Mouse (Mus musculus): ENCODE measurements at regions not wholly inside any gene's neighbourhood (a gene's known extent, or its start where the extent isn't known, plus 50 kb on each side); places are given as distances from the start of the nearest gene placed in this dataset.
"Not testable (repeated sequence)": the region's sequence is repeated elsewhere in the genome, so short reads cannot be mapped to it uniquely, and the experiment has no call there.

DNA sequence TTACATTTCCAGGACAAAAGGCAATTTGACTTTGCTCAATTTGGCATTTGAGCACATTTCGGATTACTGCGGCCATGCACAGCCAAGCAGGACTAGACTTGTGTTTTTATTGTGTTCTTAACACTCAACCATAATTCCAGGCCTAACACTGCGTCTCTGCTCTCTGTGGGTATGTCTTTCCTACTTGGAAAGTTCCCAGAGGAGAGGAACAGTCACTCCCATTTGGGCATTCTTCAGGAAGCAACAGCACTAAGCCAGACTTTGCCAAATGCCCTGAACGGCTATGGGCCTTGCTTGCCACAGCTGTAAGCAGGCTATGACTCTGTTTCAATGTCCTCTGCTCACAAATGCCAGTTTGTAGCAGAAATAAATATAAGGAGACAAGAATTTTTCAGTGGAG, 56.5 kb upstream of the Pdk3 start:
- DNase-seq (ENCODE audit: low spot score), result no peak

DNA sequence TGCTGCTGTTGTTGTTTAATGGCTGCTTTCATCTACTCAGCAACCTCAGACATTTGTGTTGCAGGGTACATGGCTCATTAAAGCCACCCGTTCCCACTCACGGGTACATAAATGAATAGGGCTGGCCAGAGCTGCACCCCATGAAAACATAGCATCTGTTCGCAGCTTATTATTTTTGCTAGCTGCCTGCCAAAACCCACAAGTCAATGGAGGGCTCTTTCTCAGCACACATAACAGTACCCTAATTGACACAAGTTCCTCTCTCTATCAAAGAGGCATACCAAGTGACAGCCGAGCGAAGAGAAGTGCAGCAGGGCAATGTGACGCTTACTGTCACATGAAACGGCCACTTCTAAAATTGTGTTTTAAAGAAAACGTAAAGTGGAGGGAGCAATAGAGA, 57.0 kb upstream of the Pdk3 start:
- DNase-seq (ENCODE audit: low spot score), result no peak

- DNase-seq (ENCODE audit: low spot score), result peak; percentile 77
These were observed 57.5 kb upstream of the Pdk3 start for GRCm38 (mm10) chrX:93889394-93890042.

DNA sequence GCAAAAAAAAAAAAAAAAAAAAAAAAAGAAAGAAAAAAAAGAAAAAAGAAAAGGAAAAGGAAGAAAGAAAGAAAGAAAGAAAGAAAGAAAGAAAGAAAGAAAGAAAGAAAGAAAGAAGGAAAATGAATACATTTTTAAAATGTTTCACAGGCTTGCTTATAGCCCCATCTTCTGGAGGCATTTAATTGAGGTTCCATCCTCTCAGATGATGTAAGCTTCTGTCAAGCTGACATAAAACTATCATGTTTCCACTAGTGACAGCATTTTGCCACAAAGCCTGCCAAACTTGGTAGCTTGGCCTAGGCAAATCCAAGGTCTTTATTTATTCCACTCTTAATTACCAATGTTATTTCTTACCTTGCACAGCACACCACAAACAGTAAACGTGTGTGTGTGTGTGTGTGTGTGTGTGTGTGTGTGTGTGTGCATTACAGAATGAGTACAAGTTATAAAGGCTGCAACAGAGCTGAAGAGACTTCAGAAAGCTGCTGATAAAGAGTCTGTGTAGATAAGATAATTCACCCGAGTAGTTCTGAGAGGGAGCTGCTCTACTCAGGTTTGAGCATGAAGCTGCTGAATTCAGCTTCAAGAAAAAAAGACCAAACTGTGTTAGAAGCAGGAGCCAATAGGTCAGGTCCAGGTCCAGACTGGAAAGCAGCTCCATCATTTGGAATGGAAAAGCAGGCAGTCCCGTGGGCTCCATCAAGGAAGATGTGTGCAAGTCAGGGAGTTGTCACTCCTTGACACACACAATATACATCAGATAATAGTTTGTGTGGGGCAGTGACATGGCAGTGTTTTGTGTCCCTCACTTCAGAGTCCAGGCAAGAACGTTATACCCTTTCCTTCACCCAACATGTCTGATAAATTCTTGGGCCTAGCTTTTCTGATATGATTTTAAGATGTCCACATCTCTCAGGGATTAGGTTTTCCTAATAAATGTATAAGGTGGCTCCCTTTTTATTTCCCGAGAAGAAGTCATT, 65.1 kb upstream of the Pdk3 start:
- no peak for DNase-seq (ENCODE audit: low spot score)

DNA sequence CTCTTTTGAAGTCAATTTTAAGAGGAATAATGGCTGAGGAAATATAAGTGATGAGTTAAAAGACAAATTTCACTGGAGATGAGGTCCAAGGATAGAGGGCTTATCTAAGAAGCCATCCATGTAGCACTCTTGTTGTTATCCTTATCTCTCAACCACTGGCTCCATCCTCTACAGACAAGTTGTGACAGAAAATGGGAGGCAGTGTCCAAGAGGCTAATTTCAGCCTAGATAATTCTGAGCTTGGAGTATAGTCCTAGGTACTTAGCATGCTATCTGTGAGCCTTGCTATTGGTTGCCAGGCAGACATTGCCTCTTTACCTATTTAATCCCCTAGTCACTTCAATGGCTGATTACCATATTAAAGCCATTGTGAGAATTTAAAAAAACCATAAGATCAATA, 65.2 kb upstream of the AU015836 start:
- DNase-seq (ENCODE audit: low spot score), result no peak

- DNase-seq (ENCODE audit: low spot score), result no peak
These were observed 62.9 kb upstream of the AU015836 start for GRCm38 (mm10) chrX:93905531-93905930.

DNA sequence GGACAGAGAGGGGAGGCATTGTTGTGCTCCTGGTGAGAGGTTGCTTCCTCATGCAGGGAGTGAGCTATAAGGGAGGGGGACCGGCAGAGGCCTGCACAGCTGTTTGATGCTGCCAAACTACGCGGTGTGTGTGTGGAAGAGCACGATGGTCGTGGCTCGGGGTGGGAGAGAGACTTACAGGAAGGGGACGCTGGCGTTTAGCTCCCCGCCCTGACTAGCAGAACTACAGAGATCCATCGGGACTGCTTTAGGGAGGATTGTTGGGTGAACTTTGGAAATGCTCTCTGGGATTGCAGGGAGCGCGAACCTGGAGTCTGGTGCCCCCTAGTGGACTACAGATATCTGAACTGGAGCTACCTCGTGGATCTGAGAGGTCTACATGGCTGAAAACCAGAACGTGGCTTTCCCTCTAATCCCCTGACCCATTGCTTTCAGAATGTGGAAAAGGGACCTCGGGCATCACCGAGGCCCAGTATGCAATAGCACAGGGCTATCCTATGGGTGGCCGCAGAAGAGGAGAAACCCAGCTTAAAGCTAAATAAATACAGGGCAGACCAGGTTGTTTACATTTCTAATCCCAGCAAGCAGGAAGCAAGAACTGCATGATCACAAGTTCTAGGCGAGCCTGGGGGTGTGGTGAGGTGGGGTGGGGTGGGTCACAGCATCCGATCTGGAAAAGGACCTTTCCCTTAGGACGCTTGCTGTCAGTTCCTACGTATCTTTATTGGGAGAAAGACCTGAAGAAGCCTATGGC, 57.2 kb upstream of the AU015836 start:
- DNase-seq (ENCODE audit: low spot score), result peak; percentile 77

GRCm38 (mm10) chrX:93915548-93915947, 52.9 kb upstream of the AU015836 start:
- DNase-seq (ENCODE audit: low spot score), result no peak

- DNase-seq (ENCODE audit: low spot score), result not testable (repeated sequence)
These were observed 51.1 kb upstream of the AU015836 start for GRCm38 (mm10) chrX:93917367-93917766.

Measured in embryo, embryonic 10 days (tissue).